Mouse (Mus musculus) cortical plate, adult 2 months (tissue): ENCODE data around the gene Ifnz.
"Not testable (repeated sequence)": the region's sequence is repeated elsewhere in the genome, so short reads cannot be mapped to it uniquely, and the experiment has no call there.

Experiments used
- CTCF ChIP-seq: fragments of 200-500 bp; IDR thresholded peaks from 2 replicates; pipeline ENCODE4 v1.5.1; 2011; ENCODE audit warnings: mild to moderate bottlenecking, control low read depth, low read length; ENCODE audit not compliant: insufficient read depth; ENCODE audit errors: extremely low read depth
- POLR2A ChIP-seq: fragments of 200-500 bp; IDR thresholded peaks from 2 replicates; pipeline ENCODE4 v1.6.1; 2011; ENCODE audit warnings: mild to moderate bottlenecking, low read length, control low read depth; ENCODE audit not compliant: insufficient read depth; ENCODE audit errors: extremely low read depth

- not testable (repeated sequence) for TF ChIP-seq CTCF, POLR2A
Measured at GRCm38 (mm10) chr4:88782335-88782734, 404 bp downstream of the Ifnz start.
